29 mouse cellular contexts compared by ENCODE assay signal in genomic region chr7:81845313-81845712, GRCm38 (mm10). TPM values are rescaled to one million over a fixed set of nuclear protein-coding genes. Genes with fewer than 3 reads are reported as not detected.
"Had no signal": no experiment of that assay in that cellular context is flagged by ENCODE, and none has a peak within 500 bp of the region (broad histone marks: within the 10 kb centered on the region; RNA-seq: fewer than 3 reads in every experiment).

No protein-coding gene starts in this region.

- DNase-seq: kidney, adult 11 months; kidney, adult 8-10 months; kidney, postnatal 14 days; kidney, postnatal 4 days; liver; lung, adult 18-20 months; lung, postnatal 10 days; lung, postnatal 36 days; right cerebral cortex, adult 18-20 months; right cerebral cortex, postnatal 14 days; right cerebral cortex, postnatal 4 days; thymus, adult 2 months; thymus, postnatal 14 days; thymus, postnatal 4 days had no signal

- ATAC-seq: liver, embryonic 12.5 days; midbrain, embryonic 15.5 days had no signal

- H3K9me3 ChIP-seq: kidney, embryonic 15.5 days; limb, embryonic 10.5 days; limb, embryonic 13.5 days; liver, embryonic 12.5 days; liver, embryonic 15.5 days; lung, embryonic 15.5 days; midbrain, embryonic 15.5 days; neural tube, embryonic 13.5 days had no signal

- H3K36me3 ChIP-seq: kidney, embryonic 15.5 days; limb, embryonic 10.5 days; limb, embryonic 13.5 days; liver, embryonic 12.5 days; liver, embryonic 15.5 days; lung, embryonic 15.5 days; midbrain, embryonic 15.5 days; neural tube, embryonic 13.5 days had no signal

- H3K27ac ChIP-seq: kidney, embryonic 15.5 days; limb, embryonic 10.5 days; limb, embryonic 13.5 days; liver, embryonic 12.5 days; liver, embryonic 15.5 days; lung, embryonic 15.5 days; midbrain, embryonic 15.5 days; neural tube, embryonic 13.5 days had no signal

- H3K4me1 ChIP-seq: liver, embryonic 12.5 days; liver, embryonic 15.5 days; lung, embryonic 15.5 days; midbrain, embryonic 15.5 days had no signal

- H3K9ac ChIP-seq: kidney, embryonic 15.5 days; limb, embryonic 13.5 days; liver, embryonic 12.5 days; liver, embryonic 15.5 days; lung, embryonic 15.5 days; midbrain, embryonic 15.5 days; neural tube, embryonic 13.5 days had no signal

- H3K4me3 ChIP-seq: kidney, embryonic 15.5 days; limb, embryonic 10.5 days; limb, embryonic 13.5 days; liver, embryonic 12.5 days; liver, embryonic 15.5 days; lung, embryonic 15.5 days; midbrain, embryonic 15.5 days; neural tube, embryonic 13.5 days had no signal

- H3K27me3 ChIP-seq: kidney, embryonic 15.5 days; limb, embryonic 13.5 days; lung, embryonic 15.5 days; midbrain, embryonic 15.5 days; neural tube, embryonic 13.5 days had no signal

- H3K4me2 ChIP-seq: kidney, embryonic 15.5 days; limb, embryonic 13.5 days; liver, embryonic 12.5 days; liver, embryonic 15.5 days; lung, embryonic 15.5 days; midbrain, embryonic 11.5 days; midbrain, embryonic 15.5 days; neural tube, embryonic 13.5 days had no signal

RNA-seq across cellular contexts. Expression of gene Gm10160, which starts 10.3 kb away (rescaled TPM):
- total RNA-seq: layer of hippocampus, adult 18-20 months; layer of hippocampus, postnatal 14 days; left cerebral cortex, postnatal 25 days; megakaryocyte-erythroid progenitor cell, adult 5-6 weeks; neutrophil, adult 5-6 weeks had no signal
- polyA plus RNA-seq: kidney, embryonic 15.5 days; limb, embryonic 10.5 days; limb, embryonic 13.5 days; liver, embryonic 12.5 days; liver, embryonic 15.5 days; lung, embryonic 15.5 days; midbrain, embryonic 11.5 days; midbrain, embryonic 15.5 days; neural tube, embryonic 13.5 days; stomach, embryonic 14.5 days; thymus, adult 2 months had no signal
